Comparison of ENCODE assay signal across 12 mouse cellular contexts in the genomic region with DNA sequence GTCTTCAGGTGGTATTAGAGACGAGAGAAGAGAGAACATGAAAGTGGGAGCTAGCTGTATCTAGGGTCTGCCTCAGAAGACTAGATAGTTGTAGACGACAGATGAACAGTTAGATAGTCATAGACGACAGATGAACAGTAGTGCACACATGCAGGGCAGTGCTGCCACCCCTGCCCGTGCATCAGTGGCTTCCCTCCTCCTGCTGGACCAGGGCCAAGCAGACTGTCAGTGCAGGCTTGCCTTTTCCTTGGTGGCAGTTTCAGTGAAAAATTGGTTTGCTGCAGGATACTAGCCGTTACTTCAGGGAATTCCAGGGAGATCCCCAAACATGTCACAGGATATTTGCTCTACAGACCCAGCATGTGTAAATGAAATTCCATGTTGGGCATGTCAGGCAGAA.
DNase-seq lines count a peak whose midpoint lies in the region; ATAC-seq lines count a peak whose summit lies in the region.
"Had no signal": no experiment of that assay in that cellular context is flagged by ENCODE, and none has a peak within 500 bp of the region (broad histone marks: within the 10 kb centered on the region; RNA-seq: fewer than 3 reads in every experiment).

No protein-coding gene starts in this region.

- no peak overlapping the region for H3K4me2 ChIP-seq in forebrain, embryonic 13.5 days
- H3K4me2 ChIP-seq: heart, embryonic 12.5 days; stomach, embryonic 15.5 days had no signal

- H3K4me3 ChIP-seq in forebrain, embryonic 13.5 days: no peak overlapping the region
- H3K4me3 ChIP-seq in forebrain, embryonic 10.5 days: no peak overlapping the region
- H3K4me3 ChIP-seq: heart, embryonic 12.5 days; megakaryocyte, embryonic 14.5 days; stomach, embryonic 15.5 days had no signal

- no peaks in the 10 kb centered on the region for H3K9me3 ChIP-seq in forebrain, embryonic 13.5 days (replicated peaks)
- H3K9me3 ChIP-seq in forebrain, embryonic 10.5 days: no peaks in the 10 kb centered on the region
- H3K9me3 ChIP-seq: heart, embryonic 12.5 days; megakaryocyte, embryonic 14.5 days; stomach, embryonic 15.5 days had no signal

- no peak overlapping the region for H3K9ac ChIP-seq in forebrain, embryonic 13.5 days
- H3K9ac ChIP-seq: heart, embryonic 12.5 days; stomach, embryonic 15.5 days had no signal

- peak overlapping the region; percentile 40; the same call in 1 of the 2 replicates for H3K27ac ChIP-seq in forebrain, embryonic 13.5 days
- no peak overlapping the region for H3K27ac ChIP-seq in forebrain, embryonic 10.5 days
- H3K27ac ChIP-seq: stomach, embryonic 15.5 days had no signal

- peaks cover 7% of the 10 kb centered on the region for H3K4me1 ChIP-seq in forebrain, embryonic 13.5 days
- no peaks in the 10 kb centered on the region for H3K4me1 ChIP-seq in forebrain, embryonic 10.5 days
- H3K4me1 ChIP-seq: stomach, embryonic 15.5 days had no signal

- no peak for ATAC-seq in forebrain, embryonic 13.5 days

- no peaks in the 10 kb centered on the region for H3K27me3 ChIP-seq in forebrain, embryonic 13.5 days
- H3K27me3 ChIP-seq in forebrain, embryonic 10.5 days (ENCODE audit: poor library complexity, severe bottlenecking): no peaks in the 10 kb centered on the region
- H3K27me3 ChIP-seq: heart, embryonic 12.5 days; megakaryocyte, embryonic 14.5 days; stomach, embryonic 15.5 days had no signal

- DNase-seq in forebrain, embryonic 10.5 days (ENCODE audit: extremely low spot score, low spot score): no peak
- peak; percentile 89 for DNase-seq in left cerebral cortex, postnatal 4 days
- DNase-seq in left cerebral cortex, adult 9 months (ENCODE audit: low spot score in 2 of 2): no peak
- peak; percentile 52 for DNase-seq in adrenal gland, postnatal 14 days
- peak; percentile 72 to 77 for DNase-seq in cerebellum, postnatal 36 days
- DNase-seq in frontal cortex, postnatal 14 days (ENCODE audit: low spot score in 2 of 2): no peak
- DNase-seq in lung, postnatal 4 days: no peak
- DNase-seq: liver had no signal

- 0 out of 2 replicates have a peak, but pooled peaks cover 6% of the 10 kb centered on the region for H3K36me3 ChIP-seq in forebrain, embryonic 13.5 days (ENCODE audit: poor library complexity, severe bottlenecking)
- peaks cover 7% of the 10 kb centered on the region for H3K36me3 ChIP-seq in forebrain, embryonic 10.5 days (replicated peaks)
- H3K36me3 ChIP-seq: stomach, embryonic 15.5 days had no signal

- intact Hi-C loops in left cerebral cortex, postnatal 4 days (cut with DNase I): no loop called here

- 60% methylated on average over 5 of the region's 5 CpGs for WGBS in forebrain, embryonic 13.5 days
- 86% methylated on average over 5 of the region's 5 CpGs for whole genome bisulfite sequencing in forebrain, embryonic 10.5 days

Comparison
In these comparisons a context has a peak if more than half of its experiments do, and no peak if none do; other contexts are left out.
1. DNase-seq: peak in left cerebral cortex, postnatal 4 days (single experiment), adrenal gland, postnatal 14 days (single experiment) and cerebellum, postnatal 36 days (2 of 2); none in forebrain, embryonic 10.5 days (single experiment), left cerebral cortex, adult 9 months (0 of 2), frontal cortex, postnatal 14 days (0 of 2) and lung, postnatal 4 days (0 of 2).